Mouse (Mus musculus) kidney, adult 2 months (tissue): ENCODE measurements around the gene Gm45623.

Experiments
- CTCF ChIP-seq: fragments of 200-500 bp; conservative IDR thresholded peaks from 2 replicates; pipeline ENCODE4 v1.5.1; 2011; ENCODE audit warnings: low read depth, mild to moderate bottlenecking, control low read depth, low read length, moderate library complexity, mixed read lengths; ENCODE audit not compliant: insufficient read depth, insufficient read length
- POLR2A ChIP-seq: fragments of 200-500 bp; IDR thresholded peaks from one replicate; pipeline ENCODE4 v1.6.1; 2011; ENCODE audit warnings: low read depth, low read length, control low read depth

GRCm38 (mm10) chr13:56747554-56747953 is 6.1 kb downstream of the Gm45623 start:
- no peak for TF ChIP-seq CTCF
- no peak for TF ChIP-seq POLR2A
